Mouse (Mus musculus): ENCODE results near the gene C1qc. TPM values are rescaled to one million over a fixed set of nuclear protein-coding genes. Genes with fewer than 3 reads are reported as not detected.

C1qc gene
- polyA plus RNA-seq (2015; fragmentation: Nextera tagmentation; extraction: Ambion mirVana), result 13.6 and 16.2 TPM in 2 replicates

GRCm38 (mm10) chr4:136892811-136893210 lies at the start of gene C1qc:
Gene C1qc, minus strand, starts transcription at chr4:136893065.
- Histone ChIP-seq H3K27me3 (peaks cover 71% of the 10 kb centered on the region), H3K27ac (no peak within 1 kb of the TSS), H3K9ac (replicated peaks) (no peak within 1 kb of the TSS), H3K4me1 (replicated peaks) (peaks cover 18% of the 10 kb centered on the region), H3K4me3 (replicated peaks) (no peak within 1 kb of the TSS), H3K9me3 (no peaks in the 10 kb centered on the region), H3K36me3 (no peaks in the 10 kb centered on the region), H3K4me2 (replicated peaks) (no peak within 1 kb of the TSS)
- WGBS, result 67% methylated on average over 5 of the region's 5 CpGs
- ATAC-seq, result no peak

GRCm38 (mm10) chr4:136937935-136938334 lies 45.1 kb upstream of the C1qc start:
- WGBS, result 88% methylated on average over 5 of the region's 5 CpGs

DNA sequence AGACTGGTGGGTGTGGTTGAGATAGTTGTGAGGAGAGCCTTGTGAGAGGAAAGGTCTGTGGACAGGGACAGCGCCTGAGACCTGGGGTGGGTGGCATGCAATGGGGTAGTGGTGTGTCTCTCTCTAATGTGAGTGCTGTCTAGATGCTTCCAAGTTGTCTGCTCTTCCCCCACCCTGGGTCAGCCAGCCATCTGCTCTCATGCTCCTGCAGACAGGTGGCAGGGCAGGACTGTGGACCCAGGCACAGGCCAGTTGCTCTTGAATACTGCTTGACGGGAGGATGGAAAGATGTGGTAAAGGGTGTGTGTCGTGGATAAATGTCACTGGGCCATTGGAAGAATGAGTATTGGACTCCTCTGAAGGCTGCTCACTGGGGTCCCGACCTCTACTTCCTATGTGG lies 44.5 kb upstream of the C1qc start:
- peaks cover 20% of the 10 kb centered on the region for H3K4me1 ChIP-seq (replicated peaks)
- 83% methylated on average over 4 of the region's 4 CpGs for WGBS
- H3K9me3 ChIP-seq, result no peaks in the 10 kb centered on the region
- no peaks in the 10 kb centered on the region for H3K36me3 ChIP-seq
- H3K27me3 ChIP-seq, result peaks cover 83% of the 10 kb centered on the region
- ATAC-seq, result no peak
- no peak overlapping the region for H3K4me2 ChIP-seq (replicated peaks)
- H3K27ac ChIP-seq, result no peak overlapping the region
- H3K9ac ChIP-seq (replicated peaks), result no peak overlapping the region
- no peak overlapping the region for H3K4me3 ChIP-seq (replicated peaks)

More at GRCm38 (mm10) chr4:136937935-136938334, 45.1 kb upstream of the C1qc start:
- Histone ChIP-seq H3K9ac (replicated peaks) (no peak overlapping the region), H3K4me3 (replicated peaks) (no peak overlapping the region), H3K4me2 (replicated peaks) (no peak overlapping the region), H3K4me1 (replicated peaks) (peaks cover 25% of the 10 kb centered on the region), H3K9me3 (no peaks in the 10 kb centered on the region), H3K27me3 (peaks cover 80% of the 10 kb centered on the region), H3K27ac (no peak overlapping the region), H3K36me3 (no peaks in the 10 kb centered on the region)
- ATAC-seq, result no peak

- Histone ChIP-seq H3K27me3 (peaks cover 83% of the 10 kb centered on the region), H3K4me1 (replicated peaks) (peaks cover 14% of the 10 kb centered on the region), H3K9ac (replicated peaks) (no peak overlapping the region), H3K36me3 (peaks cover 3% of the 10 kb centered on the region; the same call in 1 of the 2 replicates), H3K27ac (no peak overlapping the region), H3K9me3 (no peaks in the 10 kb centered on the region), H3K4me3 (replicated peaks) (no peak overlapping the region), H3K4me2 (replicated peaks) (no peak overlapping the region)
- 45% methylated on average over 18 of the region's 18 CpGs for WGBS
- no peak for ATAC-seq
These were observed 42.1 kb upstream of the C1qc start for GRCm38 (mm10) chr4:136934746-136935613.

DNA sequence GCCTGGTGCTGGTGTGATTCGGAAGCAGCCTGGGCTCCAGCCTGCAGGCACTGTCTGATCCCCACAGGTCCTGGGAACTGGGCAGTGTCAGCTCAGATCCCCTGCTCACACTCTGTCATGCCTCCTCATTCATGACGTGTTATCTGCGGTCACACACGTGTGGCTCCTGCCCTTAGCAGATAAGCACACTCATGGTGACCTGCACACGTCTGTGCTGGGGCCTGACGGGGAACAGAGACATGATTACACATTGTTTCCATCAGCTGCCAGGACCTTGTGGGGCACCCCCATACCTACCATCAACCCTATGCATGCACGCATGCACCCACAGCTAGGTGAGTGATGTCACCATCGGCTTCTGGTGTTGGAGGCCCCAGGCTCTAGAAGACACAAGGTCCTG lies 37.6 kb upstream of the C1qc start:
- H3K36me3 ChIP-seq, result peaks cover 3% of the 10 kb centered on the region; the same call in 1 of the 2 replicates
- ATAC-seq, result no peak
- peaks cover 82% of the 10 kb centered on the region for H3K27me3 ChIP-seq
- H3K9me3 ChIP-seq, result no peaks in the 10 kb centered on the region
- H3K27ac ChIP-seq, result no peak overlapping the region
- peaks cover 21% of the 10 kb centered on the region for H3K4me1 ChIP-seq (replicated peaks)
- no peak overlapping the region for H3K4me3 ChIP-seq (replicated peaks)
- 90% methylated on average over 8 of the region's 8 CpGs for WGBS
- H3K4me2 ChIP-seq (replicated peaks), result no peak overlapping the region
- no peak overlapping the region for H3K9ac ChIP-seq (replicated peaks)

DNA sequence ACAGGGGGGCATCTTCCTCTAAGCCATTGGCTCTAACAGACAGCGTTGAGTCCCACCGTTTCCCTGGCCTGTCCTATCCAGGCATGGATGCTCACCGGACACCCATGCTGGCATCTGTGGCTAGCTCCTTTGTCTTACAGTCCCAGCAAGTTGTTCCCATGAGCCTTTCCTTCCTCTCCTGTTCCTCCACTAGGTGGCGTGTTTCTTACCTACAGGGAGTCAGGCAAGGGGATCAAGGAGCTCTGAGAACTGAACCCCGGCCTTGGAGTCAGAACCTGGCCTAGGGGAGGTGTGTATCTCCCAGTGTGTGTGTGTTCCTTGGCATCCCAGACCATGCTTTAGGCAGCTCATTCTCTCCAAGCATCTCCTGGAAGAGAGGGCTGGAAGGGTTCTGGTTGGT lies 36.1 kb upstream of the C1qc start:
- Histone ChIP-seq H3K4me3 (replicated peaks) (no peak overlapping the region), H3K9ac (replicated peaks) (no peak overlapping the region), H3K9me3 (no peaks in the 10 kb centered on the region), H3K4me1 (replicated peaks) (peaks cover 8% of the 10 kb centered on the region), H3K27me3 (peaks cover 92% of the 10 kb centered on the region), H3K36me3 (peaks cover 3% of the 10 kb centered on the region; the same call in 1 of the 2 replicates), H3K27ac (no peak overlapping the region), H3K4me2 (replicated peaks) (no peak overlapping the region)
- 8% methylated on average over 5 of the region's 5 CpGs for WGBS
- no peak for ATAC-seq

- H3K9ac ChIP-seq (replicated peaks), result no peak overlapping the region
- WGBS, result 2% methylated on average over 15 of the region's 15 CpGs
- peaks cover 26% of the 10 kb centered on the region for H3K4me1 ChIP-seq (replicated peaks)
- no peak for ATAC-seq
- H3K27ac ChIP-seq, result no peak overlapping the region
- H3K4me2 ChIP-seq (replicated peaks), result no peak overlapping the region
- H3K36me3 ChIP-seq, result peaks cover 3% of the 10 kb centered on the region; the same call in 1 of the 2 replicates
- H3K4me3 ChIP-seq (replicated peaks), result no peak overlapping the region
- H3K9me3 ChIP-seq, result no peaks in the 10 kb centered on the region
- peaks cover 89% of the 10 kb centered on the region for H3K27me3 ChIP-seq
These were observed 32.9 kb upstream of the C1qc start for GRCm38 (mm10) chr4:136925804-136926203.

GRCm38 (mm10) chr4:136924529-136924928 lies 31.7 kb upstream of the C1qc start:
- H3K9ac ChIP-seq (replicated peaks), result no peak overlapping the region
- H3K4me2 ChIP-seq (replicated peaks), result no peak overlapping the region
- H3K4me1 ChIP-seq (replicated peaks), result peaks cover 26% of the 10 kb centered on the region
- H3K27ac ChIP-seq, result no peak overlapping the region
- no peaks in the 10 kb centered on the region for H3K9me3 ChIP-seq
- H3K27me3 ChIP-seq, result peaks cover 85% of the 10 kb centered on the region
- no peak for ATAC-seq
- WGBS, result 8% methylated on average over 6 of the region's 6 CpGs
- H3K36me3 ChIP-seq, result no peaks in the 10 kb centered on the region
- no peak overlapping the region for H3K4me3 ChIP-seq (replicated peaks)

DNA sequence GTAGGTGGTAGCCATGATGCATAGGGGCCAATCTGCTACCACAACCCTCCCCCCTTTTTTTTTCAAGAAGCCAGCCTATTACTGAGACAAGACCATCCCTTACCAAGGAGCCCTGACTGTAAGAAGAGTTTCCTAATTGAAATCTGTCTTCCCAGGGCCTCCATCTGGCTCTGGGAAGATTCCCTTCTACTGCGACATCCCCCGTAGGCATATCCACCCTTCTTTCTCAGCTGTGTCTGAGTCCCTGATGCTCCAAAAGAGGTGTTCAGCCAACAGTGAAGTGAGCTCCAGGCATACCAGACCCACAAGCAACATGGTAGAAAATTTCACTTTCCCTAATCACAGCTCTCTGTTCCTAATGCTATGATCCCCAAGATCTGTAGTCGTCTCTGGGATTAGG lies 26.7 kb upstream of the C1qc start:
- Histone ChIP-seq H3K4me2 (replicated peaks) (no peak overlapping the region), H3K27ac (no peak overlapping the region), H3K9ac (replicated peaks) (no peak overlapping the region), H3K4me1 (replicated peaks) (peaks cover 40% of the 10 kb centered on the region), H3K27me3 (peaks cover 56% of the 10 kb centered on the region), H3K36me3 (no peaks in the 10 kb centered on the region), H3K9me3 (no peaks in the 10 kb centered on the region), H3K4me3 (replicated peaks) (no peak overlapping the region)
- ATAC-seq, result no peak
- WGBS, result 80% methylated on average over 3 of the region's 3 CpGs

DNA sequence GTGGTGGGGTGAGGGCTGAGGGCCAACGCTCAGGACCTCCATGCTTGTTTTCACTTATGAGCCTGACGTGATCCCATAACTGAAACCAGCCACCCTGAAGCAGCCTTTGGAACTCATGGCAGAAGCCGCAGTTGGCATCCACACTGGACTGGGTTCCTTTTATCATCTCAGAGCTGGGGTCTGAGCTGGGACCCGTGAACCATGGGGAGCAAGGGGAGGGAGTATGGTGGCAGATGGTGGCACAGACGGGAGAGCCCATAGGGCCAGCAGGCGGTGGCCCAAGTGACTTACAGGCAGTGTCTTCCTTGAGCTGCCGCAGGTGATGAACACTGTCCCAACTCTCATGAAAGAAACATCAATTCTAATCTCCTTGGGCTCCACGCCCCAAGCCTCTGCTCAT lies 26.0 kb upstream of the C1qc start:
- Histone ChIP-seq H3K27ac (no peak overlapping the region), H3K9me3 (no peaks in the 10 kb centered on the region), H3K4me3 (replicated peaks) (no peak overlapping the region), H3K4me2 (replicated peaks) (no peak overlapping the region), H3K36me3 (no peaks in the 10 kb centered on the region), H3K27me3 (peaks cover 54% of the 10 kb centered on the region), H3K9ac (replicated peaks) (no peak overlapping the region), H3K4me1 (replicated peaks) (peaks cover 43% of the 10 kb centered on the region)
- no peak for ATAC-seq
- 84% methylated on average over 8 of the region's 8 CpGs for WGBS

GRCm38 (mm10) chr4:136917165-136917524 lies 24.3 kb upstream of the C1qc start:
- 44% methylated on average over 7 of the region's 7 CpGs for WGBS
- Histone ChIP-seq H3K27ac (peak overlapping the region; percentile 59), H3K9me3 (no peaks in the 10 kb centered on the region), H3K36me3 (no peaks in the 10 kb centered on the region), H3K4me1 (replicated peaks) (peaks cover 44% of the 10 kb centered on the region), H3K9ac (replicated peaks) (0 out of 2 replicates have a peak overlapping the region, but pooled peaks have one; percentile 12), H3K27me3 (peaks cover 43% of the 10 kb centered on the region), H3K4me3 (replicated peaks) (no peak overlapping the region), H3K4me2 (replicated peaks) (no peak overlapping the region)
- 0 out of 2 replicates have a peak, but pooled peaks have one; percentile 32 for ATAC-seq

GRCm38 (mm10) chr4:136916359-136917164 lies 23.7 kb upstream of the C1qc start:
- peaks cover 46% of the 10 kb centered on the region for H3K4me1 ChIP-seq (replicated peaks)
- ATAC-seq, result no peak
- peaks cover 42% of the 10 kb centered on the region for H3K27me3 ChIP-seq
- no peak overlapping the region for H3K4me2 ChIP-seq (replicated peaks)
- H3K36me3 ChIP-seq, result no peaks in the 10 kb centered on the region
- 0 out of 2 replicates have a peak overlapping the region, but pooled peaks have one; percentile 12 for H3K9ac ChIP-seq (replicated peaks)
- WGBS, result 48% methylated on average over 20 of the region's 20 CpGs
- no peaks in the 10 kb centered on the region for H3K9me3 ChIP-seq
- no peak overlapping the region for H3K4me3 ChIP-seq (replicated peaks)
- peak overlapping the region; percentile 59 for H3K27ac ChIP-seq

Data from midbrain, embryonic 13.5 days (tissue).